Mouse (Mus musculus) cerebellum, adult (tissue): ENCODE results near the gene Irf2bpl.
A peak's percentile ranks its signal among the peaks of the same experiment; 100 is the strongest.

ENCODE experiments used
- ATAC-seq: cut with Nextera tagmentation; 2 replicates; pipeline ENCODE4 v1.9.2; 2017; ENCODE audit warnings: mild to moderate bottlenecking, moderate library complexity, mixed read lengths; ENCODE audit not compliant: insufficient number of reproducible peaks, low FRiP score, low TSS enrichment

Irf2bpl gene

GRCm38 (mm10) chr12:86833711-86834415, 50.7 kb downstream of the Irf2bpl start:
- no peak for ATAC-seq

GRCm38 (mm10) chr12:86832551-86833182, 51.9 kb downstream of the Irf2bpl start:
- no peak for ATAC-seq

- ATAC-seq, result peak; percentile 42
Measured at GRCm38 (mm10) chr12:86831591-86832550, 52.7 kb downstream of the Irf2bpl start.
